Mouse (Mus musculus) kidney, adult 2 months (tissue): ENCODE results near the gene Klhl21.

Experiments
- CTCF ChIP-seq: fragments of 200-500 bp; conservative IDR thresholded peaks from 2 replicates; pipeline ENCODE4 v1.5.1; 2011; ENCODE audit warnings: low read depth, mild to moderate bottlenecking, control low read depth, low read length, moderate library complexity, mixed read lengths; ENCODE audit not compliant: insufficient read depth, insufficient read length
- POLR2A ChIP-seq: fragments of 200-500 bp; IDR thresholded peaks from one replicate; pipeline ENCODE4 v1.6.1; 2011; ENCODE audit warnings: low read depth, low read length, control low read depth

- TF ChIP-seq CTCF = no peak
- TF ChIP-seq POLR2A = no peak
Observed at GRCm38 (mm10) chr4:152010707-152011134, 2.1 kb downstream of the Klhl21 start.
